Mouse (Mus musculus): ENCODE data around the gene Pla2g15.

- TF ChIP-seq CTCF (IDR thresholded peaks at IDR 0.05; ENCODE audit: extremely low read depth, insufficient read length, insufficient replicate concordance, low read depth, low read length) (no peak), POLR2A (IDR thresholded peaks at IDR 0.05; ENCODE audit: low read depth, low read length) (no peak)
Observed at GRCm38 (mm10) chr8:106112041-106112440, 38.2 kb upstream of the Pla2g15 start.
